Mouse (Mus musculus) testis, adult 2 months (tissue): Measurements from ENCODE around the gene Gm20388.

Source experiments
- CTCF ChIP-seq: fragments of 200-500 bp; IDR thresholded peaks from 2 replicates; pipeline ENCODE4 v1.5.1; 2012; ENCODE audit warnings: low read depth, mild to moderate bottlenecking, inconsistent platforms, low read length, moderate library complexity; ENCODE audit not compliant: control insufficient read depth, insufficient read depth, insufficient replicate concordance
- POLR2A ChIP-seq: fragments of 200-500 bp; IDR thresholded peaks from 2 replicates; pipeline ENCODE4 v1.6.1; 2012; ENCODE audit warnings: low read depth, mild to moderate bottlenecking, inconsistent platforms, low read length, moderate library complexity; ENCODE audit not compliant: control insufficient read depth

GRCm38 (mm10) chr8:122317918-122318475 is 2407.4 kb downstream of the Gm20388 start:
- no peak for TF ChIP-seq POLR2A
- no peak for TF ChIP-seq CTCF
